Mouse (Mus musculus) spleen, adult 2 months (tissue): ENCODE results near the gene Gpr153. TPM values are rescaled to one million over a fixed set of nuclear protein-coding genes. Genes with fewer than 3 reads are reported as not detected.

ENCODE experiments used
- DNase-seq, 2 experiments: peaks; one replicate each; pipeline versions ENCODE4 v3.0.0 to v3.0.0-alpha.2; 2012 to 2021; ENCODE audit warnings: low spot score in 2 of 2, low read depth in 1 of 2
- H3K27ac ChIP-seq: fragments of 200-500 bp; 2 replicates; pipeline ENCODE4 v1.5.1; 2012; ENCODE audit warnings: low read length, inconsistent platforms; ENCODE audit not compliant: insufficient read depth
- H3K27me3 ChIP-seq: fragments of 200-500 bp; 2 replicates; pipeline ENCODE4 v1.6.1; 2012; ENCODE audit warnings: mild to moderate bottlenecking, moderate library complexity, low read length, inconsistent platforms; ENCODE audit not compliant: control insufficient read depth, insufficient read depth
- H3K36me3 ChIP-seq: fragments of 200-500 bp; 2 replicates; pipeline ENCODE4 v1.6.1; 2012; ENCODE audit warnings: mild to moderate bottlenecking, low read length, inconsistent platforms; ENCODE audit not compliant: control insufficient read depth, insufficient read depth
- H3K4me1 ChIP-seq: fragments of 200-500 bp; 2 replicates; pipeline ENCODE4 v1.6.1; 2011; ENCODE audit warnings: inconsistent platforms; ENCODE audit not compliant: control insufficient read depth, insufficient read depth, insufficient read length
- H3K4me3 ChIP-seq: fragments of 200-500 bp; 2 replicates; pipeline ENCODE4 v1.5.1; 2011; ENCODE audit warnings: mild to moderate bottlenecking, inconsistent platforms; ENCODE audit not compliant: insufficient read depth, insufficient read length; ENCODE audit errors: extremely low read depth
- CTCF ChIP-seq: fragments of 200-500 bp; IDR thresholded peaks from 2 replicates; pipeline ENCODE4 v1.5.1; 2011; ENCODE audit warnings: mild to moderate bottlenecking, inconsistent platforms; ENCODE audit not compliant: insufficient read depth, insufficient read length, insufficient replicate concordance; ENCODE audit errors: extremely low read depth
- POLR2A ChIP-seq: fragments of 200-500 bp; IDR thresholded peaks from 2 replicates; pipeline ENCODE4 v1.6.1; 2011; ENCODE audit warnings: low read depth, low read length, inconsistent platforms
- WGBS: fragments of 180-500 bp; shearing (Covaris S2); methylation state at CpG from one replicate; pipeline ENCODE4 v1.1.7; 2018; 5-methylcytosine and 5-hydroxymethylcytosine counted together
- polyA plus RNA-seq: library from polyadenylated mRNA; depleted of rRNA; stranded (reverse); fragments of >200 nt; gene quantifications from 2 replicates; pipeline ENCODE4 v1.2.3, GENCODE M21; 2012

Gpr153 gene
- polyA plus RNA-seq, 1 experiment: 10.5 TPM

DNA sequence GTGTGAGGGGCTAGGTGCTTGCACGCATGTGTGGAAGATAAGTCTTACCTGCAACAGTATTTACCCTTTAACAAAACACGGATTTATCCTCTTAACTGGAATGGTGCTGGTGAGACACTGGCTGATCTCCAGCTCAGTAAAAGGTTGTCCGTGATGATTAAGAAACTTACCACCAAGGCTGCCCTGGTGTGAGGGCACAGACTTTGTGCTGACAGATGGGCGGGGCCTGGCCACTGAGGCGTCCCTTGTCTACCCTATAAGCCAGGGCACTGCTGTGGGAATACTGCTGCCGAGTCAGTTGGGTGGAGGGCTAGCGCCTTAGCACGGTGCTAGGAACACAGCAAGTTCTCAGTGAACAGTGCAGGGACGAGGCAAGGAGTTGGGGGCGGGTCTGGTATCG is 28.0 kb downstream of the Gpr153 start:
- Histone ChIP-seq H3K4me3 (no peak overlapping the region), H3K4me1 (peaks cover 8% of the 10 kb centered on the region), H3K36me3 (peaks cover 21% of the 10 kb centered on the region), H3K27ac (no peak overlapping the region), H3K27me3 (no peaks in the 10 kb centered on the region)
- TF ChIP-seq CTCF (no peak), POLR2A (no peak)
- DNase-seq: no peak
- WGBS: 88% methylated on average over 11 of the region's 11 CpGs

GRCm38 (mm10) chr4:152303172-152303571 is 29.1 kb downstream of the Gpr153 start:
- Histone ChIP-seq H3K36me3 (peaks cover 22% of the 10 kb centered on the region), H3K27ac (no peak overlapping the region), H3K4me3 (no peak overlapping the region), H3K4me1 (peaks cover 3% of the 10 kb centered on the region; the same call in 1 of the 2 replicates), H3K27me3 (no peaks in the 10 kb centered on the region)
- 95% methylated on average over 10 of the region's 10 CpGs for WGBS
- DNase-seq: no peak
- TF ChIP-seq POLR2A (no peak), CTCF (no peak)

- Histone ChIP-seq H3K27ac (no peak overlapping the region), H3K27me3 (no peaks in the 10 kb centered on the region), H3K4me3 (no peak overlapping the region), H3K36me3 (peaks cover 22% of the 10 kb centered on the region), H3K4me1 (peaks cover 3% of the 10 kb centered on the region; the same call in 1 of the 2 replicates)
- 94% methylated on average over 6 of the region's 6 CpGs for WGBS
- no peak for DNase-seq
- no peak for TF ChIP-seq CTCF
- no peak for TF ChIP-seq POLR2A
Observed at GRCm38 (mm10) chr4:152304685-152305084, 30.7 kb downstream of the Gpr153 start.

GRCm38 (mm10) chr4:152305991-152306390 is 32.0 kb downstream of the Gpr153 start:
- 95% methylated on average over 6 of the region's 6 CpGs for WGBS
- Histone ChIP-seq H3K27ac (no peak overlapping the region), H3K4me3 (no peak overlapping the region), H3K36me3 (peaks cover 22% of the 10 kb centered on the region), H3K4me1 (no peaks in the 10 kb centered on the region), H3K27me3 (no peaks in the 10 kb centered on the region)
- TF ChIP-seq CTCF (no peak), POLR2A (no peak)
- no peak for DNase-seq

DNA sequence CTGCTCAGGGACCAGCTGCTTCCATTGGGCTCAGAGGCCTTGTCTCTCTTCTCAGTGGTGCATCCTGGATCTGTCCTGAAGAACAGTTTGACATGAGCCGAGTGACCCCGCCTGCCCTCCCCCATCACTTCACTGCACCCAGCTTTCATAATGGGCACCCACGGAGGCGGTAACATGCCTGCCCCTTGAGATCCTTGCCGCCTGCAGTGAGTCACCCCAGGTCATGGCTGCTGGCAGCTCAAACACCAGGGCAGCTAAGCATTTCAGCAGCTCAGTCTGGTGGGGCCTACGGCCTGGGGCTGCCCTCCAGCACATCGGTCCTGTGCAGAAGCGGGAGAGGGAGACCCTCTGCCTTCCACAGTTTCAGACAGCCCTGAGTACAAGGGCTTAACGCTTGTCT is 33.5 kb downstream of the Gpr153 start:
- no peak for DNase-seq
- no peak overlapping the region for H3K27ac ChIP-seq
- WGBS: 91% methylated on average over 9 of the region's 9 CpGs
- H3K4me1 ChIP-seq: no peaks in the 10 kb centered on the region
- peaks cover 18% of the 10 kb centered on the region for H3K36me3 ChIP-seq
- peaks cover 2% of the 10 kb centered on the region; the same call in 1 of the 2 replicates for H3K27me3 ChIP-seq
- TF ChIP-seq CTCF (no peak), POLR2A (no peak)
- no peak overlapping the region for H3K4me3 ChIP-seq

DNA sequence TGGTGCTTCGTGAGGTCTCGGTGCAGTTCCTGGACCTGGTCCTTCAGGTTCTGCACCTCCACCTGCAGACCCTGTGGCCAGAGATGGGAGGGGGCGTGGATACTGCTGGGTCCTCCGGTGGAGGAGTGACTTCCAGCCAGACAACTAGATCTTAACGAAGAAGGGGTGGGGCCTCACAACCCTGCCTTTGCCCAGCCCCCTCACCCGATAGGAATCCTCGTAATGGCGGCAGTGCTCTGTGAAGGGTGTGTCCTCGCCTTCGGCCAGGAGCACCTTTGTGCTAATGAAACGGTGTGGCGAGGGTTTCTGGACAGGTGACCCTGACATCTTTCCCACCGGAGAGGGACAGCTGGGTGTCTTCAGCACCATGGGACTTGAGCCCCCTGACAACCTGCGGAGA is 38.2 kb downstream of the Gpr153 start:
- Histone ChIP-seq H3K36me3 (0 out of 2 replicates have a peak, but pooled peaks cover 1% of the 10 kb centered on the region), H3K27ac (no peak overlapping the region), H3K27me3 (peaks cover 20% of the 10 kb centered on the region), H3K4me3 (no peak overlapping the region), H3K4me1 (no peaks in the 10 kb centered on the region)
- DNase-seq: no peak
- 20% methylated on average over 14 of the region's 14 CpGs for WGBS
- TF ChIP-seq CTCF (no peak), POLR2A (no peak)

DNA sequence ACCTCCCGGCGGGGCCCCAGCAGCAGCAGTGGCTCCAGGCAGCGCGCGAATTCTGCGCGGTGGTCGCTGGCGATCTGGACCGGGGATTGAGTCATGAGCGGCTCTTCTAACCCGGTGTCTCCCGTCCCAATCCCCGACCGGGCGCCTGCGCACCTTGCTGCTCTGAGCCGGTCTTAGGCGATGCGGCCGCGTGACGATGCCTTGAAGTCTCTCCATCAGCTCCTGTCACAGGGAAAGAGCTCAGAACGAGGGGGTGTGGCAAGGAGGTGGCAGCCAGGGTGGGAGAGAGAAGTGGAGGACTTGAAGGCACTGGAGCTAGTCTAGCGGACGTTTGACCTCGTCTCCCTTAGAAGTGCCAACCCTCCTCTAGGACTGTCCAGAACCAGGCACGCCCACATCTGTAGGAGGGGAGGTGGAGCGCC is 39.2 kb downstream of the Gpr153 start:
- WGBS: under 1% methylated on average over 29 of the region's 29 CpGs
- Histone ChIP-seq H3K36me3 (no peaks in the 10 kb centered on the region), H3K4me1 (no peaks in the 10 kb centered on the region), H3K27ac (no peak overlapping the region), H3K27me3 (peaks cover 20% of the 10 kb centered on the region), H3K4me3 (peak overlapping the region; percentile 14; the same call in 1 of the 2 replicates)
- DNase-seq: no peak
- no peak for TF ChIP-seq POLR2A
- no peak for TF ChIP-seq CTCF

- peaks cover 20% of the 10 kb centered on the region for H3K27me3 ChIP-seq
- no peak for TF ChIP-seq CTCF
- no peaks in the 10 kb centered on the region for H3K36me3 ChIP-seq
- H3K4me3 ChIP-seq: no peak overlapping the region
- H3K27ac ChIP-seq: no peak overlapping the region
- no peak for DNase-seq
- no peaks in the 10 kb centered on the region for H3K4me1 ChIP-seq
Observed at GRCm38 (mm10) chr4:152313934-152314333, 39.9 kb downstream of the Gpr153 start.
